ENCODE assay signal across 11 mouse cellular contexts in the genomic region with DNA sequence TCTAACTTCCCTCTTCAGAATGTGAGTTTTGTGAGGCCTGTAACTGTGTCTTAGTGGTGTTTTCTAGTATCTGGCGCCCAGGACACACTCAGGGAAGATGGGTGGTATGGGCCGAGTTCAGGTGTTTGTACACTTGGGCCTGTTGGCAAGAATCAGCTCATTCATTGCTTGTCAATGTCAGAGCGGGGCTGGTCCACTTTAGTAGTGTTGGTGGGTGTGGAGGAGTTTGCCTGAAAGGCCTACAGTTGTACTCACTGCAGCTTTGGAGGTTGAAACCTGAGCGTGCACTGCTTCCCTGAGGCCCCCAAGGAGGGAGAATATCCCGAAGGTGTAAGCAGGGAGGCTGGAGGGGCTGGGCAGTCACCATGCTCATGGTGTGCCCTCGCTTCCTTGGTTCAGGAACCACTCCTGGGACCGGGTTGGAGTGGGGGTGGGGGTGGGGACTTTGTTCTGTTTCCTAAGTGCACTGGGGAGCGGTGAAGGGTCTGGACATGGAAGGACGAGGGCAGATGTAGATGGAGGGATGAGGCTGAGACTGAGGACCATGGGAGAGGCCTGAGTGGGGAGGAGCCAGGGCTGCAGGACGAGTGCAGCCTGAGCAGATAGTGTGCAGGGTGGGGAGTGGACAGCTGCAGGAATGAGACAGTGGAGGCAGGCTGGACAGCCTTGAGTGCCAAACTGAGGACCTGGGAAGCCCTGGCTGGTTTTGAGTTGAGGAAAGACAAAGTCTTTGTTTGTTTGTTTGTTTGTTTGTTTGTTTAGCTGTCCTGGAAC. TPM values are rescaled to one million over a fixed set of nuclear protein-coding genes. Genes with fewer than 3 reads are reported as not detected.
DNase-seq lines count a peak whose midpoint lies in the region; ATAC-seq and TF ChIP-seq lines count a peak whose summit lies in the region.
"Had no signal": no experiment of that assay in that cellular context is flagged by ENCODE, and none has a peak within 500 bp of the region (broad histone marks: within the 10 kb centered on the region; RNA-seq: fewer than 3 reads in every experiment).

No protein-coding gene starts in this region.

- no peak overlapping the region; the same call in 1 of the 2 replicates for H3K9ac ChIP-seq in heart, postnatal 0 days (replicated peaks; ENCODE audit: low read depth, low read length)
- H3K9ac ChIP-seq in neural tube, embryonic 11.5 days (ENCODE audit: low read length): no peak overlapping the region; the same call in 1 of the 2 replicates

- peak; percentile 56 for DNase-seq in cerebellum, adult 11-12 months
- no peak for DNase-seq in heart, postnatal 0 days (ENCODE audit: low spot score)
- DNase-seq in heart, adult 11 months: no peak
- no peak for DNase-seq in neural tube, embryonic 11.5 days (ENCODE audit: low spot score)
- DNase-seq in neural tube, embryonic 10.5 days (ENCODE audit: extremely low spot score, low spot score): no peak
- DNase-seq in urinary bladder, adult 2 months (ENCODE audit: low spot score): no peak
- no peak for DNase-seq in B cell, adult 2 months

- no peak for TF ChIP-seq EP300 in heart, postnatal 0 days (IDR thresholded peaks at IDR 0.05; ENCODE audit: low read depth)

- no peaks in the 10 kb centered on the region for H3K27me3 ChIP-seq in heart, postnatal 0 days (ENCODE audit: control insufficient read depth, insufficient read depth, low read length)
- no peaks in the 10 kb centered on the region for H3K27me3 ChIP-seq in neural tube, embryonic 11.5 days (ENCODE audit: control insufficient read depth, insufficient read depth, low read length)

- peak overlapping the region; percentile 72 for H3K27ac ChIP-seq in heart, postnatal 0 days (ENCODE audit: low read depth)
- peak overlapping the region; percentile 44; the same call in 1 of the 2 replicates for H3K27ac ChIP-seq in neural tube, embryonic 11.5 days (ENCODE audit: low read depth, low read length)

- H3K4me2 ChIP-seq in heart, postnatal 0 days (ENCODE audit: low read depth, low read length): peak overlapping the region; percentile 22; the same call in 1 of the 2 replicates
- no peak overlapping the region for H3K4me2 ChIP-seq in neural tube, embryonic 11.5 days (ENCODE audit: low read depth)

- 49% methylated on average over 10 of the region's 10 CpGs for WGBS in heart, postnatal 0 days
- WGBS in neural tube, embryonic 11.5 days: 59% methylated on average over 10 of the region's 10 CpGs

- ATAC-seq in cerebellum, adult (ENCODE audit: insufficient number of reproducible peaks, low FRiP score, low TSS enrichment): no peak
- no peak for ATAC-seq in heart, postnatal 0 days (ENCODE audit: insufficient read depth, low read depth)
- ATAC-seq in neural tube, embryonic 11.5 days (ENCODE audit: insufficient read depth, low FRiP score, low TSS enrichment): no peak; the same call in 1 of the 2 replicates
- ATAC-seq: intestine, postnatal 0 days had no signal

- no peak overlapping the region for H3K4me3 ChIP-seq in heart, postnatal 0 days (ENCODE audit: low read depth, low read length)
- H3K4me3 ChIP-seq in neural tube, embryonic 11.5 days (ENCODE audit: low read depth, low read length): no peak overlapping the region

- H3K36me3 ChIP-seq in heart, postnatal 0 days (replicated peaks; ENCODE audit: control insufficient read depth, insufficient read depth, low read length): peaks cover 16% of the 10 kb centered on the region
- H3K36me3 ChIP-seq in neural tube, embryonic 11.5 days (ENCODE audit: control insufficient read depth, insufficient read depth, low read length): no peaks in the 10 kb centered on the region; the same call in 1 of the 2 replicates

- peaks cover 60% of the 10 kb centered on the region for H3K4me1 ChIP-seq in heart, postnatal 0 days (ENCODE audit: control insufficient read depth, insufficient read depth)
- H3K4me1 ChIP-seq in neural tube, embryonic 11.5 days (ENCODE audit: control insufficient read depth, insufficient read depth, low read length): peaks cover 8% of the 10 kb centered on the region

- TF ChIP-seq CTCF in heart, postnatal 0 days (IDR thresholded peaks at IDR 0.05; ENCODE audit: low read depth): no peak

- H3K9me3 ChIP-seq in heart, postnatal 0 days (replicated peaks; ENCODE audit: control insufficient read depth, low read length): no peaks in the 10 kb centered on the region
- no peaks in the 10 kb centered on the region for H3K9me3 ChIP-seq in neural tube, embryonic 11.5 days (ENCODE audit: control insufficient read depth, low read length)

RNA-seq across cellular contexts. Expression of a gene that starts 15.3 kb away (rescaled TPM):
- total RNA-seq in heart, postnatal 0 days (2014; rRNA removed; ENCODE audit: low replicate concordance): 129 and 138 TPM in 2 replicates
- polyA plus RNA-seq in heart, postnatal 0 days (2015; fragmentation: Nextera tagmentation; extraction: Ambion mirVana): 74.0 and 80.5 TPM in 2 replicates
- 72.0 and 72.9 TPM in 2 replicates for polyA plus RNA-seq in neural tube, embryonic 11.5 days (2014; fragmentation: Nextera tagmentation; extraction: Ambion mirVana)
- polyA plus RNA-seq in urinary bladder, adult 2 months (2012; rRNA removed): 78.4 and 96.7 TPM in 2 replicates

RNA-seq across cellular contexts. Expression of a gene that starts 47.0 kb away (rescaled TPM):
- total RNA-seq in heart, postnatal 0 days (2014; rRNA removed; ENCODE audit: low replicate concordance): not detected in 2 replicates
- not detected in 2 replicates for polyA plus RNA-seq in heart, postnatal 0 days (2015; fragmentation: Nextera tagmentation; extraction: Ambion mirVana)
- 10.2 and 11.2 TPM in 2 replicates for polyA plus RNA-seq in neural tube, embryonic 11.5 days (2014; fragmentation: Nextera tagmentation; extraction: Ambion mirVana)
- polyA plus RNA-seq in urinary bladder, adult 2 months (2012; rRNA removed): 0.04 TPM in 1 of 2 replicates, not detected in the other
- total RNA-seq: common myeloid progenitor, adult 5-6 weeks had no signal
- polyA plus RNA-seq: spleen, adult 2 months had no signal

RNA-seq across cellular contexts. Expression of a gene that starts 53.6 kb away (rescaled TPM):
- total RNA-seq in heart, postnatal 0 days (2014; rRNA removed; ENCODE audit: low replicate concordance): 3.8 and 21.3 TPM in 2 replicates
- polyA plus RNA-seq in heart, postnatal 0 days (2015; fragmentation: Nextera tagmentation; extraction: Ambion mirVana): 39.7 and 41.8 TPM in 2 replicates
- polyA plus RNA-seq in neural tube, embryonic 11.5 days (2014; fragmentation: Nextera tagmentation; extraction: Ambion mirVana): 28.4 and 28.9 TPM in 2 replicates
- polyA plus RNA-seq in urinary bladder, adult 2 months (2012; rRNA removed): 16.7 and 17.1 TPM in 2 replicates

RNA-seq across cellular contexts. Expression of a gene that starts 53.6 kb away (rescaled TPM):
- 37.3 and 58.5 TPM in 2 replicates for total RNA-seq in heart, postnatal 0 days (2014; rRNA removed; ENCODE audit: low replicate concordance)
- polyA plus RNA-seq in heart, postnatal 0 days (2015; fragmentation: Nextera tagmentation; extraction: Ambion mirVana): 38.9 and 43.8 TPM in 2 replicates
- polyA plus RNA-seq in neural tube, embryonic 11.5 days (2014; fragmentation: Nextera tagmentation; extraction: Ambion mirVana): 72.0 and 73.9 TPM in 2 replicates
- polyA plus RNA-seq in urinary bladder, adult 2 months (2012; rRNA removed): 85.8 and 97.5 TPM in 2 replicates

Comparison
In these comparisons a context has a peak if more than half of its experiments do, and no peak if none do; other contexts are left out.
1. RNA of a gene that starts 47.0 kb away (polyA plus RNA-seq): 10.2 to 11.2 TPM in neural tube, embryonic 11.5 days; not detected in heart, postnatal 0 days and 0.04 TPM in urinary bladder, adult 2 months; every median in the first group is over 10 times any median in the second.